Mouse (Mus musculus) A20 (cell line): Measurements from ENCODE around the gene Neurod4.
"Not testable (repeated sequence)": the region's sequence is repeated elsewhere in the genome, so short reads cannot be mapped to it uniquely, and the experiment has no call there.

Source experiments
- DNase-seq: peaks from one replicate; pipeline ENCODE4 v3.0.0-alpha.2; 2011; ENCODE audit warnings: low read depth, low spot score

The Neurod4 gene

GRCm38 (mm10) chr10:130280066-130280465 lies at the start of gene Neurod4:
Gene Neurod4, minus strand, starts transcription at chr10:130280240.
- DNase-seq, result peak; percentile 20

- DNase-seq, result no peak
Measured at GRCm38 (mm10) chr10:130324243-130324642, 44.2 kb upstream of the Neurod4 start.

- peak; percentile 89 for DNase-seq
Measured at GRCm38 (mm10) chr10:130322637-130323036, 42.6 kb upstream of the Neurod4 start, which contains the start of gene Tespa1. Gene Tespa1, plus strand, starts transcription at chr10:130322870.

GRCm38 (mm10) chr10:130322062-130322461 lies 42.0 kb upstream of the Neurod4 start:
- no peak for DNase-seq

GRCm38 (mm10) chr10:130320715-130321114 lies 40.7 kb upstream of the Neurod4 start:
- peak; percentile 70 for DNase-seq

- peak; percentile 78 for DNase-seq
Measured at GRCm38 (mm10) chr10:130318720-130319119, 38.7 kb upstream of the Neurod4 start.

GRCm38 (mm10) chr10:130315846-130316245 lies 35.8 kb upstream of the Neurod4 start:
- DNase-seq, result peak; percentile 34

- peak; percentile 81 for DNase-seq
Measured at GRCm38 (mm10) chr10:130314110-130314829, 34.2 kb upstream of the Neurod4 start.

GRCm38 (mm10) chr10:130313531-130313930 lies 33.5 kb upstream of the Neurod4 start:
- DNase-seq, result peak; percentile 81

- DNase-seq, result peak; percentile 55
Measured at GRCm38 (mm10) chr10:130311534-130312227, 31.6 kb upstream of the Neurod4 start.

GRCm38 (mm10) chr10:130304138-130304537 lies 24.1 kb upstream of the Neurod4 start:
- not testable (repeated sequence) for DNase-seq

GRCm38 (mm10) chr10:130298748-130299147 lies 18.7 kb upstream of the Neurod4 start:
- DNase-seq, result peak; percentile 44

- no peak for DNase-seq
Measured at GRCm38 (mm10) chr10:130293741-130294408, 13.8 kb upstream of the Neurod4 start.

- DNase-seq, result no peak
Measured at GRCm38 (mm10) chr10:130288007-130288406, 8.0 kb upstream of the Neurod4 start.

- DNase-seq, result no peak
Measured at GRCm38 (mm10) chr10:130287201-130287600, 7.2 kb upstream of the Neurod4 start.

- DNase-seq, result no peak
Measured at GRCm38 (mm10) chr10:130281982-130282449, 2.0 kb upstream of the Neurod4 start.

- peak; percentile 79 for DNase-seq
Measured at GRCm38 (mm10) chr10:130276496-130276895, 3.5 kb downstream of the Neurod4 start.

GRCm38 (mm10) chr10:130275759-130276158 lies 4.3 kb downstream of the Neurod4 start:
- DNase-seq, result no peak

- no peak for DNase-seq
Measured at GRCm38 (mm10) chr10:130263203-130263602, 16.8 kb downstream of the Neurod4 start.

- no peak for DNase-seq
Measured at GRCm38 (mm10) chr10:130259483-130259882, 20.6 kb downstream of the Neurod4 start.

- no peak for DNase-seq
Measured at GRCm38 (mm10) chr10:130244271-130244670, 35.8 kb downstream of the Neurod4 start.
